Mouse (Mus musculus) heart, postnatal 0 days (tissue): Measurements from ENCODE around the gene Oasl1. TPM values are rescaled to one million over a fixed set of nuclear protein-coding genes. Genes with fewer than 3 reads are reported as not detected.
"Not testable (repeated sequence)": the region's sequence is repeated elsewhere in the genome, so short reads cannot be mapped to it uniquely, and the experiment has no call there.

Experiments used
- ATAC-seq: fragments of 200-750 bp; cut with Nextera tagmentation; 2 replicates; pipeline ENCODE4 v1.8.0; 2017; ENCODE audit warnings: low read depth, moderate number of reproducible peaks, moderate library complexity; ENCODE audit not compliant: insufficient read depth
- DNase-seq: peaks from one replicate; pipeline ENCODE4 v3.0.0-alpha.2; 2016; ENCODE audit warnings: low spot score
- H3K27ac ChIP-seq: fragments of 300-500 bp; sonication (generic); 2 replicates; pipeline ENCODE4 v1.5.1; 2014; ENCODE audit warnings: low read depth, mild to moderate bottlenecking
- H3K27me3 ChIP-seq: fragments of 300-500 bp; sonication (generic); 2 replicates; pipeline ENCODE4 v1.6.1; 2014; ENCODE audit warnings: low read length, mixed read lengths; ENCODE audit not compliant: control insufficient read depth, insufficient read depth
- H3K36me3 ChIP-seq: fragments of 300-500 bp; sonication (generic); replicated peaks from 2 replicates; pipeline ENCODE4 v1.6.1; 2014; ENCODE audit warnings: low read length, mixed read lengths; ENCODE audit not compliant: control insufficient read depth, insufficient read depth
- H3K4me1 ChIP-seq: fragments of 300-500 bp; sonication (generic); 2 replicates; pipeline ENCODE4 v1.6.1; 2014; ENCODE audit warnings: antibody characterized with exemption; ENCODE audit not compliant: control insufficient read depth, insufficient read depth
- H3K4me2 ChIP-seq: fragments of 300-500 bp; sonication (generic); 2 replicates; pipeline ENCODE4 v1.6.1; 2014; ENCODE audit warnings: low read depth, mild to moderate bottlenecking, low read length, moderate library complexity
- H3K4me3 ChIP-seq: fragments of 300-500 bp; sonication (generic); 2 replicates; pipeline ENCODE4 v1.5.1; 2014; ENCODE audit warnings: low read depth, low read length
- H3K9ac ChIP-seq: fragments of 300-500 bp; sonication (generic); replicated peaks from 2 replicates; pipeline ENCODE4 v1.6.1; 2014; ENCODE audit warnings: low read depth, low read length, mixed read lengths
- H3K9me3 ChIP-seq: fragments of 300-500 bp; sonication (generic); replicated peaks from 2 replicates; pipeline ENCODE4 v1.6.1; 2016; ENCODE audit warnings: low read length; ENCODE audit not compliant: control insufficient read depth
- CTCF ChIP-seq: IDR thresholded peaks from 2 replicates; pipeline ENCODE4 v1.5.1; 2016; ENCODE audit warnings: antibody characterized with exemption, control low read depth, low read depth
- EP300 ChIP-seq: IDR thresholded peaks from 2 replicates; pipeline ENCODE4 v1.6.1; 2016; ENCODE audit warnings: antibody characterized with exemption, low read depth
- WGBS: fragments of 180-500 bp; shearing (Covaris S2); extraction: QIAGEN DNeasy Blood & Tissue Kit; methylation state at CpG from one replicate; pipeline ENCODE4 v1.1.7; 2014; 5-methylcytosine and 5-hydroxymethylcytosine counted together
- polyA plus RNA-seq: library from polyadenylated mRNA; unstranded; fragments of >200 nt; fragmentation: Nextera tagmentation; extraction: Ambion mirVana; gene quantifications from 2 replicates; pipeline ENCODE4 v1.2.1, GENCODE M21; 2015
- total RNA-seq: library from RNA; depleted of rRNA; stranded (reverse); fragments of >200 nt; gene quantifications from 2 replicates; pipeline ENCODE4 v1.2.3, GENCODE M21; 2014; ENCODE audit warnings: low replicate concordance

Gene Oasl1
- total and polyA plus RNA-seq, 2 experiments from 2014 or later, result 0.68 to 9.4 TPM

GRCm38 (mm10) chr5:114926153-114926684, 3.2 kb downstream of the Oasl1 start:
- Histone ChIP-seq H3K9me3 (no peaks in the 10 kb centered on the region), H3K4me2 (no peak overlapping the region), H3K4me3 (no peak overlapping the region), H3K9ac (no peak overlapping the region), H3K4me1 (0 out of 2 replicates have a peak, but pooled peaks cover 5% of the 10 kb centered on the region), H3K27me3 (no peaks in the 10 kb centered on the region), H3K27ac (no peak overlapping the region), H3K36me3 (no peaks in the 10 kb centered on the region)
- ATAC-seq, result no peak
- 61% methylated on average over 1 of the region's 1 CpGs for WGBS
- TF ChIP-seq CTCF (no peak), EP300 (no peak)
- no peak for DNase-seq

GRCm38 (mm10) chr5:114926753-114927152, 3.7 kb downstream of the Oasl1 start:
- 0 out of 2 replicates have a peak, but pooled peaks cover 5% of the 10 kb centered on the region for H3K4me1 ChIP-seq
- H3K9me3 ChIP-seq, result no peaks in the 10 kb centered on the region
- H3K4me2 ChIP-seq, result no peak overlapping the region
- no peak overlapping the region for H3K4me3 ChIP-seq
- H3K27ac ChIP-seq, result no peak overlapping the region
- H3K9ac ChIP-seq, result no peak overlapping the region
- 80% methylated on average over 9 of the region's 9 CpGs for WGBS
- H3K27me3 ChIP-seq, result no peaks in the 10 kb centered on the region
- DNase-seq, result no peak
- TF ChIP-seq CTCF (no peak), EP300 (no peak)
- no peak for ATAC-seq
- H3K36me3 ChIP-seq, result no peaks in the 10 kb centered on the region

- H3K9me3 ChIP-seq, result no peaks in the 10 kb centered on the region
- H3K9ac ChIP-seq, result no peak overlapping the region
- no peak for DNase-seq
- no peak overlapping the region for H3K4me3 ChIP-seq
- H3K27ac ChIP-seq, result no peak overlapping the region
- no peak for TF ChIP-seq CTCF
- no peak for TF ChIP-seq EP300
- no peaks in the 10 kb centered on the region for H3K4me1 ChIP-seq
- no peak for ATAC-seq
- no peaks in the 10 kb centered on the region for H3K27me3 ChIP-seq
- 49% methylated on average over 5 of the region's 5 CpGs for WGBS
- no peak overlapping the region for H3K4me2 ChIP-seq
- no peaks in the 10 kb centered on the region for H3K36me3 ChIP-seq
Measured at GRCm38 (mm10) chr5:114931626-114932025, 8.6 kb downstream of the Oasl1 start.

GRCm38 (mm10) chr5:114933206-114933605, 10.2 kb downstream of the Oasl1 start:
- H3K27ac ChIP-seq, result no peak overlapping the region
- H3K4me3 ChIP-seq, result no peak overlapping the region
- H3K4me2 ChIP-seq, result no peak overlapping the region
- H3K9ac ChIP-seq, result no peak overlapping the region
- 84% methylated on average over 8 of the region's 8 CpGs for WGBS
- H3K27me3 ChIP-seq, result no peaks in the 10 kb centered on the region
- H3K36me3 ChIP-seq, result no peaks in the 10 kb centered on the region
- no peaks in the 10 kb centered on the region for H3K4me1 ChIP-seq
- no peak for ATAC-seq
- DNase-seq, result no peak
- no peak for TF ChIP-seq CTCF
- TF ChIP-seq EP300, result no peak
- H3K9me3 ChIP-seq, result no peaks in the 10 kb centered on the region

GRCm38 (mm10) chr5:114935838-114936237, 12.8 kb downstream of the Oasl1 start:
- H3K9ac ChIP-seq, result no peak overlapping the region
- ATAC-seq (no peak), DNase-seq (no peak)
- no peak overlapping the region for H3K4me3 ChIP-seq
- no peaks in the 10 kb centered on the region for H3K9me3 ChIP-seq
- H3K4me2 ChIP-seq, result no peak overlapping the region
- H3K4me1 ChIP-seq, result no peaks in the 10 kb centered on the region
- TF ChIP-seq EP300, result no peak
- TF ChIP-seq CTCF, result no peak
- no peaks in the 10 kb centered on the region for H3K36me3 ChIP-seq
- 30% methylated on average over 3 of the region's 3 CpGs for WGBS
- H3K27ac ChIP-seq, result no peak overlapping the region
- no peaks in the 10 kb centered on the region for H3K27me3 ChIP-seq

- not testable (repeated sequence) for H3K4me2 ChIP-seq, H3K27me3 ChIP-seq, H3K4me1 ChIP-seq, H3K9ac ChIP-seq, ATAC-seq, H3K9me3 ChIP-seq, DNase-seq, H3K27ac ChIP-seq, H3K36me3 ChIP-seq, H3K4me3 ChIP-seq
- 45% methylated on average over 3 of the region's 3 CpGs for WGBS
Measured at GRCm38 (mm10) chr5:114941138-114941537, 18.1 kb downstream of the Oasl1 start.
